ENCODE assay signal across 39 mouse cellular contexts in the genomic region with DNA sequence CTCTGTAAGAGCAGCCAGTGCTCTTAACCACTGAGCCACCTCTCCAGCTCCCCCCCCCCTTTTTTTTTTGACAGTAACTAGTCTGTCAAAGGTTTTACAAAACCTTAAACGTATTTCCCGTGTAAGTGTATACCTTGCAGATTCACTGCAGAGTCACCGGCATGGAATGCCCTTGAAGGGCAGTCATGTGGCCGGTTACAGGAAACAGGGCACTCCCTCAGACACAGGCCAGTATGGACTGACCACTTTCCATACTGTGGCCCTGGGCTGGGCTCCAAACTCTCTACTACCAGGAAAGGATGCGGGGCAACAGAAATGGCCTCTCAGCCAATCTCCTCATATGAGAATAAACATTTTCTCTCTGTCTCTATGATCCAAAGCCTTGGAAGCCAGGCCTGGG. TPM values are rescaled to one million over a fixed set of nuclear protein-coding genes. Genes with fewer than 3 reads are reported as not detected.
"Had no signal": no experiment of that assay in that cellular context is flagged by ENCODE, and none has a peak within 500 bp of the region (broad histone marks: within the 10 kb centered on the region; RNA-seq: fewer than 3 reads in every experiment).

No protein-coding gene starts in this region.

- H3K36me3 ChIP-seq: heart, embryonic 12.5 days; hindbrain, embryonic 10.5 days; hindbrain, embryonic 12.5 days; intestine, embryonic 15.5 days; limb, embryonic 13.5 days; limb, embryonic 15.5 days; liver, embryonic 12.5 days had no signal

- H3K4me3 ChIP-seq: gastrocnemius, adult 2 months; heart, adult 2 months; heart, embryonic 12.5 days; hindbrain, embryonic 10.5 days; hindbrain, embryonic 12.5 days; intestine, embryonic 15.5 days; limb, embryonic 13.5 days; limb, embryonic 15.5 days; liver, embryonic 12.5 days had no signal

- DNase-seq: gastrocnemius, adult 2 months; gastrocnemius, postnatal 10 days; gastrocnemius, postnatal 36 days; heart, adult 11 months; heart, adult 2 months; heart, postnatal 10 days; heart, postnatal 4 days; kidney, adult 18-20 months; kidney, adult 8-10 months; kidney, postnatal 10 days; kidney, postnatal 25 days; kidney, postnatal 4 days; layer of hippocampus, adult 9-11 months; layer of hippocampus, postnatal 36 days; left cerebral cortex, postnatal 4 days had no signal

- H3K27ac ChIP-seq: gastrocnemius, adult 2 months; heart, adult 2 months; hindbrain, embryonic 10.5 days; hindbrain, embryonic 12.5 days; hindbrain, embryonic 14.5 days; intestine, embryonic 15.5 days; limb, embryonic 13.5 days; limb, embryonic 15.5 days; liver, embryonic 12.5 days had no signal

- H3K27me3 ChIP-seq: heart, embryonic 12.5 days; hindbrain, embryonic 12.5 days; intestine, embryonic 15.5 days; limb, embryonic 15.5 days had no signal

- H3K4me2 ChIP-seq: heart, embryonic 12.5 days; hindbrain, embryonic 12.5 days; hindbrain, embryonic 14.5 days; intestine, embryonic 15.5 days; limb, embryonic 13.5 days; limb, embryonic 15.5 days; liver, embryonic 12.5 days had no signal

RNA-seq across cellular contexts. Expression of a gene that starts 8.8 kb away (rescaled TPM):
- total RNA-seq: gastrocnemius, adult 2 months; gastrocnemius, postnatal 10 days; gastrocnemius, postnatal 36 days; heart, adult 2 months; heart, postnatal 25 days; layer of hippocampus, adult 8-10 months; layer of hippocampus, postnatal 14 days; layer of hippocampus, postnatal 36 days; left cerebral cortex, adult 18-20 months; left cerebral cortex, adult 8-10 months; left cerebral cortex, postnatal 10 days; left cerebral cortex, postnatal 25 days had no signal
- polyA plus RNA-seq: hindbrain, embryonic 14.5 days; hindbrain, embryonic 16.5 days; inflammation-experienced regulatory T-cells, adult 6 months had no signal

RNA-seq across cellular contexts. Expression of a gene that starts 30.5 kb away (rescaled TPM):
- total RNA-seq: gastrocnemius, adult 2 months; gastrocnemius, postnatal 10 days; gastrocnemius, postnatal 36 days; heart, postnatal 25 days had no signal
- polyA plus RNA-seq: inflammation-experienced regulatory T-cells, adult 6 months had no signal

RNA-seq across cellular contexts. Expression of a gene that starts 40.2 kb away (rescaled TPM):
- total RNA-seq: gastrocnemius, adult 2 months; gastrocnemius, postnatal 36 days; heart, adult 2 months; heart, postnatal 10 days; heart, postnatal 25 days; heart, postnatal 4 days; layer of hippocampus, adult 8-10 months; layer of hippocampus, postnatal 14 days; layer of hippocampus, postnatal 36 days; left cerebral cortex, adult 18-20 months; left cerebral cortex, adult 8-10 months; left cerebral cortex, postnatal 10 days; left cerebral cortex, postnatal 25 days; left cerebral cortex, postnatal 4 days; liver, adult 2 months had no signal
- polyA plus RNA-seq: hindbrain, embryonic 16.5 days; inflammation-experienced regulatory T-cells, adult 6 months; intestine, postnatal 0 days; liver, adult 2 months had no signal

RNA-seq across cellular contexts. Expression of a gene that starts 49.0 kb away (rescaled TPM):
- total RNA-seq: gastrocnemius, adult 2 months; gastrocnemius, postnatal 10 days; gastrocnemius, postnatal 36 days; heart, adult 2 months; heart, postnatal 10 days; heart, postnatal 25 days; heart, postnatal 4 days; layer of hippocampus, adult 8-10 months; layer of hippocampus, postnatal 14 days; layer of hippocampus, postnatal 36 days; left cerebral cortex, adult 18-20 months; left cerebral cortex, adult 8-10 months; left cerebral cortex, postnatal 10 days; left cerebral cortex, postnatal 25 days; left cerebral cortex, postnatal 4 days; liver, adult 2 months had no signal
- polyA plus RNA-seq: heart, adult 2 months; heart, embryonic 12.5 days; heart, embryonic 14.5 days; heart, embryonic 16.5 days; hindbrain, embryonic 10.5 days; hindbrain, embryonic 12.5 days; hindbrain, embryonic 14.5 days; hindbrain, embryonic 16.5 days; inflammation-experienced regulatory T-cells, adult 6 months; intestine, embryonic 15.5 days; intestine, postnatal 0 days; kidney, embryonic 14.5 days; kidney, embryonic 16.5 days; limb, embryonic 11.5 days; limb, embryonic 13.5 days; limb, embryonic 15.5 days; liver, adult 2 months; liver, embryonic 12.5 days had no signal
